In genomic region chr4:66827463-66828162, GRCm38 (mm10) we compare ENCODE assay signal across 9 mouse cellular contexts. TPM values are rescaled to one million over a fixed set of nuclear protein-coding genes. Genes with fewer than 3 reads are reported as not detected.
DNase-seq lines count a peak whose midpoint lies in the region; ATAC-seq and TF ChIP-seq lines count a peak whose summit lies in the region.
"Had no signal": no experiment of that assay in that cellular context is flagged by ENCODE, and none has a peak within 500 bp of the region (broad histone marks: within the 10 kb centered on the region; RNA-seq: fewer than 3 reads in every experiment).

Tlr4 (plus strand) TSS chr4:66827584.

- peak; percentile 5 for DNase-seq in hindbrain, embryonic 11.5 days (ENCODE audit: low spot score)
- peak; percentile 36 for DNase-seq in cerebellum, adult 8-10 months
- peak; percentile 42 to 71 for DNase-seq in gastrocnemius, postnatal 4 days (ENCODE audit: low spot score in 2 of 2)
- DNase-seq in kidney, adult 2 months: peak; percentile 92
- peak; percentile 23 for DNase-seq in limb, embryonic 11.5 days (ENCODE audit: low spot score)
- peak; percentile 36 for DNase-seq in testis, postnatal 14 days (ENCODE audit: low spot score)

- H3K4me3 ChIP-seq in hindbrain, embryonic 11.5 days (ENCODE audit: low read depth, low read length): no peak within 1 kb of the TSS
- H3K4me3 ChIP-seq in hindbrain, embryonic 13.5 days: no peak within 1 kb of the TSS
- peak within 1 kb of the TSS; percentile 73 for H3K4me3 ChIP-seq in kidney, adult 2 months (ENCODE audit: insufficient read depth, low read depth, low read length)
- no peak within 1 kb of the TSS for H3K4me3 ChIP-seq in limb, embryonic 11.5 days (ENCODE audit: low read depth, low read length)

- WGBS in hindbrain, embryonic 11.5 days: 69% methylated on average over 11 of the region's 11 CpGs
- WGBS in hindbrain, embryonic 13.5 days: 78% methylated on average over 11 of the region's 11 CpGs
- WGBS in kidney, adult 2 months: 17% methylated on average over 11 of the region's 11 CpGs
- 58% methylated on average over 11 of the region's 11 CpGs for WGBS in limb, embryonic 11.5 days

- no peak within 1 kb of the TSS for H3K4me2 ChIP-seq in hindbrain, embryonic 11.5 days (replicated peaks; ENCODE audit: low read depth, low read length)
- no peak within 1 kb of the TSS for H3K4me2 ChIP-seq in hindbrain, embryonic 13.5 days
- H3K4me2 ChIP-seq in limb, embryonic 11.5 days (ENCODE audit: low read depth, severe bottlenecking): peak within 1 kb of the TSS; percentile 15; the same call in 1 of the 2 replicates

- peak; percentile 12 for TF ChIP-seq POLR2A in kidney, adult 2 months (IDR thresholded peaks at IDR 0.05; ENCODE audit: low read depth, low read length)

- H3K36me3 ChIP-seq in hindbrain, embryonic 11.5 days (ENCODE audit: control insufficient read depth, insufficient read depth, low read length): no peaks in the 10 kb centered on the region
- no peaks in the 10 kb centered on the region for H3K36me3 ChIP-seq in hindbrain, embryonic 13.5 days
- H3K36me3 ChIP-seq in kidney, adult 2 months (ENCODE audit: control insufficient read depth, insufficient read depth, low read length): no peaks in the 10 kb centered on the region
- no peaks in the 10 kb centered on the region for H3K36me3 ChIP-seq in limb, embryonic 11.5 days (ENCODE audit: control insufficient read depth, insufficient read depth, low read length)
- H3K36me3 ChIP-seq: G1E had no signal

- no peak for ATAC-seq in hindbrain, embryonic 11.5 days (ENCODE audit: low FRiP score)
- ATAC-seq in hindbrain, embryonic 13.5 days (ENCODE audit: low FRiP score): no peak
- ATAC-seq in limb, embryonic 11.5 days (ENCODE audit: insufficient number of reproducible peaks, low FRiP score, low TSS enrichment, low read depth): no peak; the same call in 1 of the 2 replicates
- ATAC-seq in monocyte, adult 5-6 weeks (replicated peaks; ENCODE audit: insufficient number of reproducible peaks, low FRiP score, low TSS enrichment, poor library complexity, severe bottlenecking): peak; percentile 94

- no peak within 1 kb of the TSS for H3K9ac ChIP-seq in hindbrain, embryonic 11.5 days (ENCODE audit: low read depth, low read length)
- H3K9ac ChIP-seq in hindbrain, embryonic 13.5 days: no peak within 1 kb of the TSS
- H3K9ac ChIP-seq in limb, embryonic 11.5 days (ENCODE audit: low read length): no peak within 1 kb of the TSS

- TF ChIP-seq CTCF in kidney, adult 2 months (conservative IDR thresholded peaks at IDR 0.05; ENCODE audit: insufficient read depth, insufficient read length, low read depth, low read length): no peak

- H3K27ac ChIP-seq in hindbrain, embryonic 11.5 days (ENCODE audit: low read depth, low read length): no peak within 1 kb of the TSS
- H3K27ac ChIP-seq in hindbrain, embryonic 13.5 days: no peak within 1 kb of the TSS
- H3K27ac ChIP-seq in kidney, adult 2 months (ENCODE audit: insufficient read depth, low read depth, low read length): peak within 1 kb of the TSS; percentile 86
- peak within 1 kb of the TSS; percentile 56 for H3K27ac ChIP-seq in limb, embryonic 11.5 days (replicated peaks; ENCODE audit: low read depth, low read length)

- no peaks in the 10 kb centered on the region for H3K4me1 ChIP-seq in hindbrain, embryonic 11.5 days (replicated peaks; ENCODE audit: control insufficient read depth, insufficient read depth, low read length)
- H3K4me1 ChIP-seq in hindbrain, embryonic 13.5 days (replicated peaks): no peaks in the 10 kb centered on the region
- no peaks in the 10 kb centered on the region for H3K4me1 ChIP-seq in kidney, adult 2 months (ENCODE audit: control insufficient read depth, insufficient read depth, low read length)
- H3K4me1 ChIP-seq in limb, embryonic 11.5 days (ENCODE audit: control insufficient read depth, insufficient read depth, low read length): no peaks in the 10 kb centered on the region

- H3K9me3 ChIP-seq in hindbrain, embryonic 11.5 days (ENCODE audit: control insufficient read depth, low read length): no peaks in the 10 kb centered on the region
- no peaks in the 10 kb centered on the region for H3K9me3 ChIP-seq in hindbrain, embryonic 13.5 days
- H3K9me3 ChIP-seq in limb, embryonic 11.5 days (ENCODE audit: control insufficient read depth, low read length): no peaks in the 10 kb centered on the region

- H3K27me3 ChIP-seq in hindbrain, embryonic 11.5 days (ENCODE audit: control insufficient read depth, insufficient read depth, low read length): no peaks in the 10 kb centered on the region
- no peaks in the 10 kb centered on the region for H3K27me3 ChIP-seq in hindbrain, embryonic 13.5 days
- no peaks in the 10 kb centered on the region; the same call in 1 of the 2 replicates for H3K27me3 ChIP-seq in kidney, adult 2 months (replicated peaks; ENCODE audit: control insufficient read depth, insufficient read depth, low read length)
- H3K27me3 ChIP-seq in limb, embryonic 11.5 days (ENCODE audit: control insufficient read depth, insufficient read depth, low read length): no peaks in the 10 kb centered on the region

RNA-seq across cellular contexts. Expression of gene Tlr4, which starts in this region (rescaled TPM):
- 0.56 and 1.4 TPM in 2 replicates for polyA plus RNA-seq in hindbrain, embryonic 11.5 days (2014; fragmentation: Nextera tagmentation; extraction: Ambion mirVana)
- 0.71 and 0.84 TPM in 2 replicates for polyA plus RNA-seq in hindbrain, embryonic 13.5 days (2015; fragmentation: Nextera tagmentation; extraction: Ambion mirVana)
- 10 to 100 TPM in 1 of 2 experiments, 1 to 10 TPM in 1; 8.1 to 11.0 TPM for total RNA-seq in gastrocnemius, postnatal 4 days (2021)
- 1.0 and 1.9 TPM in 2 replicates for polyA plus RNA-seq in kidney, adult 2 months (2012; rRNA removed)
- 0.64 and 0.75 TPM in 2 replicates for polyA plus RNA-seq in limb, embryonic 11.5 days (2014; fragmentation: Nextera tagmentation; extraction: Ambion mirVana)
- total RNA-seq in monocyte, adult 5-6 weeks (2017): 23.3 to 24.7 TPM (median 24.2 TPM) in 3 replicates
- polyA plus RNA-seq: G1E had no signal

Comparison
In these comparisons a context has a peak if more than half of its experiments do, and no peak if none do; other contexts are left out.
1. Peak in DNase-seq, H3K27ac ChIP-seq and H3K4me2 ChIP-seq in limb, embryonic 11.5 days; RNA of the gene not detected or under 1 TPM.
2. DNase-seq: peak in every context shown above with its lines; median percentile 92 in kidney, adult 2 months; 56 in gastrocnemius, postnatal 4 days; 36 in cerebellum, adult 8-10 months; 36 in testis, postnatal 14 days; 23 in limb, embryonic 11.5 days; 5 in hindbrain, embryonic 11.5 days.